Mouse (Mus musculus) MEL (cell line): Measurements from ENCODE around the gene Ggact. TPM values are rescaled to one million over a fixed set of nuclear protein-coding genes. Genes with fewer than 3 reads are reported as not detected.

Experiments
- DNase-seq: peaks from one replicate; pipeline ENCODE4 v3.0.0; 2011; ENCODE audit warnings: low read depth, low spot score
- H3K27ac ChIP-seq: 2 replicates; pipeline ENCODE4 v1.5.1; 2012; ENCODE audit warnings: low read depth, mild to moderate bottlenecking, control low read depth, low read length, moderate library complexity; ENCODE audit not compliant: control insufficient read depth
- H3K27me3 ChIP-seq, 2 experiments: fragments of 150-350 bp in 1 of 2; sonication (generic) in 1 of 2; 2 replicates each; pipeline ENCODE4 v1.6.1; 2012; ENCODE audit warnings: low read length in 2 of 2, mild to moderate bottlenecking in 2 of 2, improper control_type of control experiment in 1 of 2, moderate library complexity in 1 of 2; ENCODE audit not compliant: insufficient read depth in 2 of 2, control insufficient read depth in 1 of 2
- H3K36me3 ChIP-seq, 2 experiments: 2 replicates each; pipeline ENCODE4 v1.6.1; 2012 to 2014; ENCODE audit warnings: low read length in 2 of 2, improper control_type of control experiment in 1 of 2, inconsistent platforms in 1 of 2, mild to moderate bottlenecking in 1 of 2; ENCODE audit not compliant: insufficient read depth in 2 of 2, control insufficient read depth in 1 of 2
- H3K4me1 ChIP-seq, 2 experiments: fragments of 150-350 bp in 1 of 2; sonication (generic) in 1 of 2; 2 replicates each; pipeline ENCODE4 v1.6.1; 2012; ENCODE audit warnings: low read length in 2 of 2, improper control_type of control experiment in 1 of 2, mild to moderate bottlenecking in 1 of 2; ENCODE audit not compliant: insufficient read depth in 2 of 2, control insufficient read depth in 1 of 2
- H3K4me3 ChIP-seq, 2 experiments: fragments of 150-350 bp in 1 of 2; sonication (generic) in 1 of 2; 2 replicates each; pipeline ENCODE4 v1.5.1; 2012; ENCODE audit warnings: low read depth in 2 of 2, low read length in 2 of 2, mild to moderate bottlenecking in 2 of 2, moderate library complexity in 2 of 2, control low read depth in 1 of 2, improper control_type of control experiment in 1 of 2; ENCODE audit not compliant: control insufficient read depth in 1 of 2, insufficient read depth in 1 of 2
- H3K79me2 ChIP-seq: 2 replicates; pipeline ENCODE4 v1.6.1; 2012; ENCODE audit warnings: mild to moderate bottlenecking, low read length, moderate library complexity; ENCODE audit not compliant: control insufficient read depth, poor library complexity, insufficient read depth
- H3K9ac ChIP-seq: 2 replicates; pipeline ENCODE4 v1.6.1; 2012; ENCODE audit warnings: low read depth, mild to moderate bottlenecking, control low read depth, low read length, moderate library complexity; ENCODE audit not compliant: control insufficient read depth, poor library complexity, severe bottlenecking
- H3K9me3 ChIP-seq: fragments of 150-350 bp; sonication (generic); replicated peaks from 2 replicates; pipeline ENCODE4 v1.6.1; 2012; ENCODE audit warnings: mild to moderate bottlenecking, low read length, improper control_type of control experiment, moderate library complexity; ENCODE audit not compliant: insufficient read depth
- BHLHE40 ChIP-seq: IDR thresholded peaks from 2 replicates; pipeline ENCODE4 v1.6.1; 2012; ENCODE audit warnings: low read depth, mild to moderate bottlenecking, inconsistent platforms, low read length, improper control_type of control experiment, borderline replicate concordance
- CHD1 ChIP-seq: IDR thresholded peaks from 2 replicates; pipeline ENCODE4 v1.6.1; 2012; ENCODE audit warnings: low read depth, mild to moderate bottlenecking, inconsistent platforms, low read length, improper control_type of control experiment
- CHD2 ChIP-seq: IDR thresholded peaks from 2 replicates; pipeline ENCODE4 v1.6.1; 2011; ENCODE audit warnings: low read length, improper control_type of control experiment
- CTCF ChIP-seq, 3 experiments: IDR thresholded peaks in 2 of 3; conservative IDR thresholded peaks in 1 of 3; 2 replicates each; pipeline ENCODE4 v1.5.1; 2011 to 2012; ENCODE audit warnings: low read length in 3 of 3, low read depth in 2 of 3, mild to moderate bottlenecking in 2 of 3, improper control_type of control experiment in 1 of 3, inconsistent platforms in 1 of 3, mixed read lengths in 1 of 3, moderate library complexity in 1 of 3; ENCODE audit not compliant: control insufficient read depth in 1 of 3, insufficient read depth in 1 of 3, poor library complexity in 1 of 3, severe bottlenecking in 1 of 3
- E2F4 ChIP-seq: IDR thresholded peaks from 2 replicates; pipeline ENCODE4 v1.6.1; 2011; ENCODE audit warnings: low read depth, low read length, improper control_type of control experiment, borderline replicate concordance
- ELF1 ChIP-seq: IDR thresholded peaks from 2 replicates; pipeline ENCODE4 v1.6.1; 2014; ENCODE audit warnings: low read depth, mild to moderate bottlenecking, inconsistent platforms, low read length, improper control_type of control experiment, moderate library complexity
- EP300 ChIP-seq, 2 experiments: IDR thresholded peaks; 2 replicates each; pipeline ENCODE4 v1.6.1; 2011; ENCODE audit warnings: improper control_type of control experiment in 2 of 2, low read length in 2 of 2, low read depth in 1 of 2, mild to moderate bottlenecking in 1 of 2
- GATA1 ChIP-seq: IDR thresholded peaks from 2 replicates; pipeline ENCODE4 v1.6.1; 2011; ENCODE audit warnings: low read depth, low read length, improper control_type of control experiment
- MAFK ChIP-seq: IDR thresholded peaks from 2 replicates; pipeline ENCODE4 v1.6.1; 2011; ENCODE audit warnings: low read depth, mild to moderate bottlenecking, low read length, improper control_type of control experiment, borderline replicate concordance
- MAX ChIP-seq: IDR thresholded peaks from 2 replicates; pipeline ENCODE4 v1.6.1; 2011; ENCODE audit warnings: low read length, improper control_type of control experiment
- MYC ChIP-seq: IDR thresholded peaks from 2 replicates; pipeline ENCODE4 v1.6.1; 2011; ENCODE audit warnings: low read depth, mild to moderate bottlenecking, low read length, improper control_type of control experiment, moderate library complexity
- NELFE ChIP-seq: IDR thresholded peaks from 2 replicates; pipeline ENCODE4 v1.6.1; 2011; ENCODE audit warnings: low read depth, low read length, improper control_type of control experiment
- NRF1 ChIP-seq: IDR thresholded peaks from 2 replicates; pipeline ENCODE4 v1.6.1; 2014; ENCODE audit warnings: low read depth, mild to moderate bottlenecking, inconsistent platforms, low read length, improper control_type of control experiment, moderate library complexity; ENCODE audit not compliant: poor library complexity, insufficient read depth, severe bottlenecking
- POLR2AphosphoS2 ChIP-seq: IDR thresholded peaks from 2 replicates; pipeline ENCODE4 v1.6.1; 2011; ENCODE audit warnings: low read length, improper control_type of control experiment
- POLR2AphosphoS5 ChIP-seq: IDR thresholded peaks from 2 replicates; pipeline ENCODE4 v1.6.1; 2012; ENCODE audit warnings: low read depth, borderline replicate concordance, mild to moderate bottlenecking, inconsistent platforms, low read length, moderate library complexity, mixed read lengths
- RAD21 ChIP-seq: IDR thresholded peaks from 2 replicates; pipeline ENCODE4 v1.6.1; 2011; ENCODE audit warnings: mild to moderate bottlenecking, low read depth, low read length, improper control_type of control experiment
- RCOR1 ChIP-seq: IDR thresholded peaks from 2 replicates; pipeline ENCODE4 v1.6.1; 2012; ENCODE audit warnings: low read depth, mild to moderate bottlenecking, inconsistent platforms, low read length, improper control_type of control experiment
- SIN3A ChIP-seq: IDR thresholded peaks from 2 replicates; pipeline ENCODE4 v1.6.1; 2012; ENCODE audit warnings: low read length, improper control_type of control experiment, inconsistent platforms
- SMC3 ChIP-seq: IDR thresholded peaks from 2 replicates; pipeline ENCODE4 v1.6.1; 2011; ENCODE audit warnings: low read depth, low read length, improper control_type of control experiment
- TAL1 ChIP-seq: IDR thresholded peaks from 2 replicates; pipeline ENCODE4 v1.6.1; 2012; ENCODE audit warnings: mild to moderate bottlenecking, inconsistent platforms, low read length, moderate library complexity, mixed read lengths
- TBP ChIP-seq: IDR thresholded peaks from 2 replicates; pipeline ENCODE4 v1.8.0; 2011; ENCODE audit warnings: low read depth, low read length, improper control_type of control experiment
- TCF12 ChIP-seq: IDR thresholded peaks from 2 replicates; pipeline ENCODE4 v1.6.1; 2014; ENCODE audit warnings: low read depth, mild to moderate bottlenecking, inconsistent platforms, low read length, improper control_type of control experiment, moderate library complexity
- UBTF ChIP-seq: IDR thresholded peaks from 2 replicates; pipeline ENCODE4 v1.6.1; 2012; ENCODE audit warnings: low read depth, mild to moderate bottlenecking, inconsistent platforms, low read length, improper control_type of control experiment, moderate library complexity, borderline replicate concordance; ENCODE audit not compliant: insufficient read depth
- USF2 ChIP-seq, 2 experiments: IDR thresholded peaks; 2 replicates each; pipeline ENCODE4 v1.6.1; 2011 to 2012; ENCODE audit warnings: improper control_type of control experiment in 2 of 2, low read length in 2 of 2, borderline replicate concordance in 1 of 2, inconsistent platforms in 1 of 2, low read depth in 1 of 2, mild to moderate bottlenecking in 1 of 2; ENCODE audit not compliant: insufficient read depth in 1 of 2
- ZC3H11A ChIP-seq: IDR thresholded peaks from 2 replicates; pipeline ENCODE4 v1.6.1; 2012; ENCODE audit warnings: low read depth, mild to moderate bottlenecking, inconsistent platforms, low read length, improper control_type of control experiment
- ZNF384 ChIP-seq: IDR thresholded peaks from 2 replicates; pipeline ENCODE4 v1.6.1; 2012; ENCODE audit warnings: low read depth, mild to moderate bottlenecking, inconsistent platforms, low read length, improper control_type of control experiment
- polyA plus RNA-seq, 2 experiments: library from polyadenylated mRNA; stranded (reverse) in 1 of 2; unstranded in 1 of 2; fragments of >175 nt in 1 of 2; fragments of >200 nt in 1 of 2; gene quantifications; 2 replicates each; pipeline versions ENCODE4 v1.2.1 to v1.2.4; 2012; ENCODE audit warnings: low replicate concordance in 2 of 2, low read depth in 1 of 2; ENCODE audit not compliant: insufficient read length in 2 of 2, insufficient read depth in 1 of 2, missing spikeins in 1 of 2
- total RNA-seq: library from RNA; depleted of rRNA; stranded (reverse); fragments of 300-350 nt; gene quantifications from 2 replicates; pipeline ENCODE4 v1.2.3, GENCODE M21; 2012

The Ggact gene
- total and polyA plus RNA-seq, 3 experiments, result 54.0 to 64.8 TPM; not detected in 1

DNA sequence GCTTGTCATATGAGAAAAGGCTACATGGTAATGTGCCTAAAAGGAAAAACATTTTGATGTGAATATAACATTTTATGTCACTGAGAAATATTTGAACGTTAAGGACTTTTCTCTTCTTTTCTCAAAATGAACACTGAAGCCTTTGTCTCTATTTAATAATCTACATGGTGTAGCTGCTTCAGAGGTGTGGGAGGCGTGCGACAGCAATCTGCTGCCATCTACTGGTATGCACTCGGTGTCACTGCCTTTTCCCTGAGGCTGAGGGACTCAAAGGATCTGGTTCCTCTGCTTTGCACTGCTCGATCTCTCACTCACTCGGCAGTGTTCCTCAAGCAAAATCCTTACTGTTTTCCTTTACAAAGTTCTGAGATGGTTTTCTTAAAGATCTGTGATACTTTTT is 37.4 kb downstream of the Ggact start:
- H3K27me3 ChIP-seq, result no peaks in the 10 kb centered on the region
- no peaks in the 10 kb centered on the region for H3K4me1 ChIP-seq
- H3K4me3 ChIP-seq, result no peak overlapping the region
- H3K9me3 ChIP-seq, result no peaks in the 10 kb centered on the region
- H3K9ac ChIP-seq, result no peak overlapping the region
- 0 out of 2 replicates have a peak, but pooled peaks have one; percentile 39 for TF ChIP-seq ZNF384
- TF ChIP-seq GATA1, result 0 out of 2 replicates have a peak, but pooled peaks have one; percentile 7
- no peak for TF ChIP-seq TAL1
- TF ChIP-seq RAD21, result no peak; the same call in none of the 2 replicates
- TF ChIP-seq MAX, result no peak; the same call in 1 of the 2 replicates
- TF ChIP-seq NELFE, result no peak
- TF ChIP-seq SIN3A, result peak; percentile 48; the same call in 1 of the 2 replicates
- TF ChIP-seq TBP, result 0 out of 2 replicates have a peak, but pooled peaks have one; percentile 39
- no peak for TF ChIP-seq POLR2AphosphoS2
- TF ChIP-seq TCF12, result no peak
- peak; percentile 98 for TF ChIP-seq SMC3
- peak; percentile 95 to 99 (median 98) for TF ChIP-seq CTCF (IDR thresholded peaks at IDR 0.05 in 2 of 3, conservative IDR thresholded peaks at IDR 0.05 in 1 of 3; ENCODE audit: control insufficient read depth in 1 of 3, insufficient read depth in 1 of 3, low read depth in 2 of 3, low read length in 3 of 3, poor library complexity in 1 of 3, severe bottlenecking in 1 of 3)
- TF ChIP-seq ZC3H11A, result peak; percentile 97
- no peak overlapping the region for H3K27ac ChIP-seq
- DNase-seq, result peak; percentile 85
- no peaks in the 10 kb centered on the region for H3K36me3 ChIP-seq
- H3K79me2 ChIP-seq, result no peaks in the 10 kb centered on the region

DNA sequence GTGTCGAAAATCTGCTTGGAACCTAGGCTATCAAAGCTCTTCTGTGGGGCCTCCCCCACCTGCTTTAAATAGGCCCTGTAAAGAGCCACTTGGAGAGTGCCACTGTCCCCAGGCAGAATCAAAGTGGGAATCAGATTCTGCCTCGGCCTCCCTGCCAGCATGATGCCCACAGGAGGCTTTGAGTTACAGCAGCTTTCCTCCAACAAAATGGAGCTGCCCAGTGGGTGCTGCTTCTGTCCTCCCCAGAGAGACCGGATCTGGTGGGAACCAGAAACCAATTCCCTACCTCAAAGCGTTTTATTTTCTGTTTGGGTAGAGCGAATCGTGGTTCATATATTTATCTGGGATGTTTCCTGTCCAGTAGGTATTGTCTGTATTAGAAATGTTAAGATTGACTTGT is 37.9 kb downstream of the Ggact start:
- TF ChIP-seq NELFE (no peak), CHD2 (no peak), E2F4 (no peak), TAL1 (no peak), USF2 (IDR thresholded peaks at IDR 0.05; ENCODE audit: borderline replicate concordance in 1 of 2, insufficient read depth in 1 of 2, low read depth in 1 of 2, low read length in 2 of 2) (no peak), RAD21 (no peak), CHD1 (no peak), EP300 (IDR thresholded peaks at IDR 0.05; ENCODE audit: low read depth in 1 of 2, low read length in 2 of 2) (no peak), MAFK (no peak), NRF1 (no peak), SIN3A (no peak), ELF1 (no peak), UBTF (no peak), BHLHE40 (no peak), MYC (no peak), POLR2AphosphoS5 (no peak), RCOR1 (no peak), GATA1 (no peak)
- no peak overlapping the region for H3K27ac ChIP-seq
- H3K4me1 ChIP-seq, result no peaks in the 10 kb centered on the region
- H3K9ac ChIP-seq, result no peak overlapping the region
- no peak overlapping the region for H3K4me3 ChIP-seq
- H3K79me2 ChIP-seq, result no peaks in the 10 kb centered on the region
- H3K36me3 ChIP-seq, result no peaks in the 10 kb centered on the region
- DNase-seq, result no peak
- H3K27me3 ChIP-seq, result no peaks in the 10 kb centered on the region
- no peaks in the 10 kb centered on the region for H3K9me3 ChIP-seq
